Mouse (Mus musculus): ENCODE results near the gene Slc4a1. TPM values are rescaled to one million over a fixed set of nuclear protein-coding genes. Genes with fewer than 3 reads are reported as not detected.

Gene Slc4a1
- polyA plus RNA-seq, 1 experiment = not detected

DNA sequence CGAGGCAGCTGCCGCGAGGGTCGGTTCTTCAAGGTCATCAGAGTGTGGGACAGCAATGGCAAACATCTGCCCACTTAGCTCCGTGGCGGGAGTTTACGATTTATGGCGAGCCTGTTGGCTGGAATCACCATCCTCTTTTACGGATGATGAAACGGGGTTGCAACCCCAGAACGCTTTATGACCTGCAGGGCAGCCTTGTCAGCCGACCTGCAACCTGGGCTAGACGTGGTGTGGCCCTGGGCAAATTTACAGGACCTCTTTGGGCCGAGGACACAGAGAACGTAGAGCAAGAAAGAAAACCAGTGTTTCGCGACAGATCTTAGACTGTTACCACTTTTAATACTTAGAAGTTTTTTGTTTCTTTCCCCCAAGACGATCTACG lies 41.8 kb upstream of the Slc4a1 start, which contains the start of gene Slc25a39:
Gene Slc25a39 (minus strand): TSS at position 113 of the 382 bp plus-strand sequence.
- Histone ChIP-seq H3K4me1 (ENCODE audit: control insufficient read depth, insufficient read depth, low read length) (peaks cover 4% of the 10 kb centered on the region; the same call in 1 of the 2 replicates), H3K27ac (ENCODE audit: insufficient read depth, low read length) (peak within 1 kb of the TSS; percentile 94), H3K4me3 (ENCODE audit: insufficient read depth, low read length) (peak within 1 kb of the TSS; percentile 94)
- TF ChIP-seq POLR2A (IDR thresholded peaks at IDR 0.05; ENCODE audit: low read depth, low read length) = no peak; the same call in 1 of the 2 replicates
- no peak for TF ChIP-seq CTCF (IDR thresholded peaks at IDR 0.05; ENCODE audit: borderline replicate concordance, insufficient read depth, low read length)

DNA sequence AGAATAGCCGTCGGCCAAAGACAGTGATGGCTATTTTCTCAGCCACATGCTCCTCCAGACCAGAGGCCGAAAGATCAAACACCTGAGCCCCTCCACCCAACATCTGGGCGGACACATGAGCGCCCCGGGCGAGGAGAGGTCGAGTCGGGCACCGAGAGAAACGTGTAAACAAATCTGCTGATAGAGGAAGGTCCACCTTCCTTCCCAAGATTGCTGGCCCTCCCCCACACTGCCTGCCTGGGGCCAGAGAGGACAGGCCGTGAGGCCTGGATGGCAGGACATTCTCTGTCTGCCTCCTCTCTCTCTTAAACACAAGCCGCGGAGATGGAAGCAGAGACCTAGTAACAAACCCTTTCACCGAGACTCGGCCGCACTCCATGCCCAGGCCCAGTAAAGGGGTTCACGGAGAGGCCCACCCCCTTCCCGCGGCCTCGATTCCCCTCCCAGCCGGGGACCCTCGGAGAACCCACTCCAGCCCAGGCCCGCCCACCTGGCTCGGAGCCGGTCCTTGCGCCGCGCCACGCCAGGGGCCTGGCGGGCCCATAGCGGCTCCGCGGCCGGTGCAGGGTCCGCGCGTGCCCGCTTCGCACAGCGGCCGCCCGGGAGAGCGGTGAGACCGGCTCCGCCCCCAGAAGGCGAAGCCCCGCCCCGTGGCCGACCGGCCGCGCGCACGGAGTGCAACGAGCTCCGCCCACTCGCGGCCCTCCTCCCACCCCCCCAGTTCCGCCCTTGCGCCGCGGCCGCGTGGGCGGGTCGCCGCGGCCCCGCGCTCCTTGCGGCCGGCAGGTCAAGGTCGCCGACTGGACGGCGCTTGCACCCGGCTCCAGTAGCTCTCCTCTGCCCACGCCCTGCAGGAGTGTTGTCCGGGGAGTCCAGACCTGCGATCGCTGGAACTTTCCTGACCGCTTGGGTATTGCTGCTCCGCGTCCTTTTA lies 41.2 kb upstream of the Slc4a1 start:
- TF ChIP-seq POLR2A (IDR thresholded peaks at IDR 0.05; ENCODE audit: low read depth, low read length) = no peak; the same call in none of the 2 replicates
- Histone ChIP-seq H3K27ac (ENCODE audit: insufficient read depth, low read length) (peak overlapping the region; percentile 94), H3K4me3 (ENCODE audit: insufficient read depth, low read length) (peak overlapping the region; percentile 94), H3K4me1 (ENCODE audit: control insufficient read depth, insufficient read depth, low read length) (peaks cover 4% of the 10 kb centered on the region; the same call in 1 of the 2 replicates)

DNA sequence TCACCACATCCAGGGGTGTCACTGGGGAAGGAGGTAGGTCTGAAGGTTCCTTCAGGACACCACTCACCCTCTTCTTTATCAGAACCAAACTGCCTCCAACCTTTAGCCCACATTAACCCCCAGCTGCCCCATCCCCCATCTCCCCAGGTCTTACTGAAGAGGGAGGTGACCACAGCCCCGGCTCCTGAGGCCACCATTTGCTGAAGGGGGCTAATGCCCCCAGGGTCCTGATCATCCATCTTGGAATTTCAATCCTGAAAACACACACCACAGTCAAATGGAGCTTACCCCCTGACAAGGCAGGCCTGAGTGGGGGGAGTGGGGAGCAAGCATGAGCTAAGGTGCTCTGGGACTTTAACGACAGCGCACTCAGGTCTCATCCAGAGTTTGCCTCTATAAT lies 40.4 kb upstream of the Slc4a1 start:
- Histone ChIP-seq H3K4me3 (ENCODE audit: insufficient read depth, low read length) (peak overlapping the region; percentile 94), H3K27ac (ENCODE audit: insufficient read depth, low read length) (peak overlapping the region; percentile 44; the same call in 1 of the 2 replicates), H3K4me1 (ENCODE audit: control insufficient read depth, insufficient read depth, low read length) (peaks cover 4% of the 10 kb centered on the region; the same call in 1 of the 2 replicates)
- no peak for TF ChIP-seq POLR2A (IDR thresholded peaks at IDR 0.05; ENCODE audit: low read depth, low read length)
- no peak for TF ChIP-seq CTCF (IDR thresholded peaks at IDR 0.05; ENCODE audit: borderline replicate concordance, insufficient read depth, low read length)

DNA sequence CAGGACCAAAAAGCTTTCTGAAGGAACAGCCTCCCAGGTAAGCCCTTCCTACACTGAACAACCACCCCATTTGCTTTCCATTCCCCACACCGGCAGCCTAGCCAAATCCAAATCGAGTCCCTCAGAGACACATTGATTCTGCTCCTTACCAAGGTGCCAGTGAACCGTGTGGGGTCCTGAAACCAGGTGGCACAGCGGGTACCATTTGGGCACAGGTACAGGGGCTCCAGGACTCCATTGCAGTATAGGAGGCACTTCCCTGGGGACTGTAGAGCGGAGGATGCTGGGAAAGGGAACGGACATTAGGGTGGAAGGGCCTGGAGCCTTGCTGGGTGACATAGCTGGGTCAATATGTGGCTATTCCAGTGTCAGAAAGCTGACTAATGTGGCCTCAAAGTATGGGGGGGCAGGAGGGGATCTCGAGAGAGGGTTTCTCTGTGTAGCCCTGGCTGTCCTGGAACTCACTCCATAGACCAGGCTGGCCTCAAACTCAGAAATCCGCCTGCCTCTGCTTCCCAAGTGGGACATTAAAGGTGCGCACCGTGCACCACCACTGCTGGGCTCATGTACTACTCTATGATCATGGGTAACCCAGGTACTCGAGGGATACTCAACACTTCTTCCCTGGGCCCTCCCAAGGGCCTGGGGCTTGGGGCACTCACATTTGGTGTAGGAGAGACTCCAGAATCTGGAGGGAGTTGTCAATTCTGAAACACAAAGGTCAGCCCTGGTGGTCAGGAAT lies 39.7 kb upstream of the Slc4a1 start:
- H3K4me1 ChIP-seq (ENCODE audit: control insufficient read depth, insufficient read depth, low read length) = no peaks in the 10 kb centered on the region
- peak overlapping the region; percentile 94 for H3K4me3 ChIP-seq (ENCODE audit: insufficient read depth, low read length)
- no peak overlapping the region for H3K27ac ChIP-seq (ENCODE audit: insufficient read depth, low read length)
- no peak for TF ChIP-seq POLR2A (IDR thresholded peaks at IDR 0.05; ENCODE audit: low read depth, low read length)
- no peak for TF ChIP-seq CTCF (IDR thresholded peaks at IDR 0.05; ENCODE audit: borderline replicate concordance, insufficient read depth, low read length)

DNA sequence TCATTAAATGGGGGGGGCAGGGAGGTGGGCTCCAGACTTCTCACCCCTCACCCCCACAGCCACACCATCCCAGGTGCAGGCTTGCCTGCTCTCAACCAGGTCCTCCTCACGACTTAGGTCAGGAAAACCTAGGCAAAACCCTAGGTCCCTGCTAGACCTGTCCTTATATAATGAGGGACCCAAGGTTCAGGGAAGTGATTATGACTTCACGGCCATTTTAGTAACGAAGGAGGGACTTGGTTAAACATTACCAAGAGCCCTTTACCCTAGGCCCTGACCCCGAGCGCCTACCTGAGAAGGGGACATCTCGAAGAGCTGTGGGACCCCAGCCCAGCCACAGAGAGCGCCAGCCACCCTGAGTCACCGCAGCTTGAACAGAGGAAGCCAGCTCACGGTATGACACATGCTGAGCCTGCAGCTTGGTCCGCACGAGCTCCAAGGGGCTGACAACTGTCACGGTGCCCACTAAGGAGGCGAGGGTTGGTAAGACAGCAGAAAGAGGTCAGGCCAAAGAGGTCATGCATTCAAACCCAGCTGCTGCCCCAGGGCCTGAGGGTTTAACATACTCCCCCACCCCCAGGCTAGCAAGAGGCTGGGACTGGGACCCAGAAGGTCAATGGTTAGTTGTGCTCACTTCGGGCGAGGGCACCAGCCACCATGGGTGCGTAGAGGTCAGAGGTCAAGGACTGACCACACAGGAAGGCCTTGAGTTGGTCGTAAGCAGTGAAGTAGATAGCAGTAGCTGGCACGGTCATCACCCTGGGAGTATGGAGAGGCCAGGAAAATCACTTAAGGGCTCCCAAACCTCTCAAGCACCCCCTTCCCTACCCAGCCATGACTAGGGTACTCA lies 38.4 kb upstream of the Slc4a1 start:
- Histone ChIP-seq H3K4me1 (ENCODE audit: control insufficient read depth, insufficient read depth, low read length) (no peaks in the 10 kb centered on the region), H3K4me3 (ENCODE audit: insufficient read depth, low read length) (no peak overlapping the region), H3K27ac (ENCODE audit: insufficient read depth, low read length) (no peak overlapping the region)
- TF ChIP-seq POLR2A (IDR thresholded peaks at IDR 0.05; ENCODE audit: low read depth, low read length) (no peak), CTCF (IDR thresholded peaks at IDR 0.05; ENCODE audit: borderline replicate concordance, insufficient read depth, low read length) (no peak)

GRCm38 (mm10) chr11:102403657-102404056 lies 37.7 kb upstream of the Slc4a1 start:
- Histone ChIP-seq H3K4me1 (ENCODE audit: control insufficient read depth, insufficient read depth, low read length) (no peaks in the 10 kb centered on the region), H3K27ac (ENCODE audit: insufficient read depth, low read length) (no peak overlapping the region), H3K4me3 (ENCODE audit: insufficient read depth, low read length) (no peak overlapping the region)
- TF ChIP-seq POLR2A (IDR thresholded peaks at IDR 0.05; ENCODE audit: low read depth, low read length) (no peak), CTCF (IDR thresholded peaks at IDR 0.05; ENCODE audit: borderline replicate concordance, insufficient read depth, low read length) (no peak)

DNA sequence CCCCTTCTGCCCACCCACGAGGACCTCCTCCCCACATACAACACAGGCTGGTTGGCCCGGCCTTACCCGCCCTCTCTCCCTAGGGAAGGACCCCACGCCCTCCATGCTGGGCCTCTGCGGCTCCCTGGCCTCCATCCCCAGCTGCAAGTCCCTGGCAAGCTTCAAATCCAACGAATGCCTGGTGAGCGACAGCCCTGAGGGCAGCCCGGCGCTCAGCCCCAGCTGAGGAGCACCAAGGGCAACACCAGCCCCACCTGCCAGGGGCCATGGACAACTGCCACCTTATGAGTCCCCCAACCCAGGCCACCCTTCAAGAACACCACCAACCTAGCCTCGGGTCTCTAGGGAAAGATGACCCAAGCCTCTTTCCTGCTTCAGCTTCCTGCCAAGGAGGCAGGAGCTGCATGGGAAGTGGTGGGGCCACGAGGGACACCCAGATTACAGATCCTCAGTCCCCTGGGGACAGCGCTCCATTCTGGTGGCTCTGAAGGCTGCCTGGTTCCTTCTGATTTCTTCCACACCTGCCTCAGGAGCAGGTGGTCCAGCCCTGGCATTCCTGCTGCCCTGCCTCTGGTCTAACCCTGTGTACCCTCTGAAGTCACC lies 36.0 kb upstream of the Slc4a1 start:
- H3K4me3 ChIP-seq (ENCODE audit: insufficient read depth, low read length) = no peak overlapping the region
- TF ChIP-seq CTCF (IDR thresholded peaks at IDR 0.05; ENCODE audit: borderline replicate concordance, insufficient read depth, low read length) (no peak), POLR2A (IDR thresholded peaks at IDR 0.05; ENCODE audit: low read depth, low read length) (no peak)
- no peak overlapping the region for H3K27ac ChIP-seq (ENCODE audit: insufficient read depth, low read length)
- no peaks in the 10 kb centered on the region for H3K4me1 ChIP-seq (ENCODE audit: control insufficient read depth, insufficient read depth, low read length)

DNA sequence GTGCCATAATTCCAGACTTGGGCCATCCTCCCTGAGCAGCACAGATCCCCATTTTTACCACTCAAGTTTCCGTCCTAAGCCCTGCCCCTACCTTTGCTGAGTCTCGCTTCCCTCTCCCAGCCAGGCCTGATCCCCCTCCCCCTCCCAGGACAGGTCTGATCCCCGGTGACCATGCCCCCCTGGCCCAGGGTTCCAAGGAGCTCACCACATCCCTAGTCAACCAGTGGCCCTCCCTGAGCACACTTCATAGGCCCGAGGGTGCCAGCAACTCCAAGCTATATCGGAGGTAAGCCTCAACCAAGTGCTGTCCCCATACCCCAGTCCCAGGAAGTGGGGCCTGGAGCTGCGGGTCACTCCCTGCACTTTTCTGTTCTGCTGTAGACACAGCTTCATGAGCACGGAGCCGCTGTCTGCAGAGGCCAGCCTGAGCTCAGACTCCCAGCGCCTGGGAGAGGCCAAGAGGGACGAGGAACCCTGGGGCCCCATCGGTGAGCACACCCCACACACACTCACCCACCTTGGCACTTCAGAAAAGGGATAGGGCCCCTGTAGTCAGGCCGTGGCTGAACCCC lies 34.6 kb upstream of the Slc4a1 start:
- Histone ChIP-seq H3K4me1 (ENCODE audit: control insufficient read depth, insufficient read depth, low read length) (no peaks in the 10 kb centered on the region), H3K27ac (ENCODE audit: insufficient read depth, low read length) (no peak overlapping the region), H3K4me3 (ENCODE audit: insufficient read depth, low read length) (no peak overlapping the region)
- TF ChIP-seq CTCF (IDR thresholded peaks at IDR 0.05; ENCODE audit: borderline replicate concordance, insufficient read depth, low read length) (no peak), POLR2A (IDR thresholded peaks at IDR 0.05; ENCODE audit: low read depth, low read length) (no peak)

Measured in embryonic fibroblast, embryonic 13.5 days (primary cell).